Mouse (Mus musculus) megakaryocyte, embryonic 14.5 days (primary cell): ENCODE measurements around the gene Pik3cd.

ENCODE experiments used
- FLI1 ChIP-seq: IDR thresholded peaks from 2 replicates; pipeline ENCODE4 v1.6.1; 2012; ENCODE audit warnings: low read length, inconsistent platforms, mixed read lengths
- GATA1 ChIP-seq: IDR thresholded peaks from 3 replicates; pipeline ENCODE4 v1.6.1; 2012; ENCODE audit warnings: mixed read lengths, low read length, inconsistent platforms, borderline replicate concordance

GRCm38 (mm10) chr4:149675378-149676261 lies 26.8 kb downstream of the Pik3cd start:
- TF ChIP-seq FLI1: no peak
- TF ChIP-seq GATA1: no peak
